Mouse (Mus musculus) neural tube, embryonic 12.5 days (tissue): ENCODE measurements at regions not wholly inside any gene's neighbourhood (a gene's known extent, or its start where the extent isn't known, plus 50 kb on each side); places are given as distances from the start of the nearest gene placed in this dataset.

Experiments used
- ATAC-seq: fragments of 200-750 bp; cut with Nextera tagmentation; 2 replicates; pipeline ENCODE4 v1.8.0; 2017; ENCODE audit warnings: low read depth, mild to moderate bottlenecking, moderate TSS enrichment, moderate library complexity; ENCODE audit not compliant: low FRiP score
- H3K27ac ChIP-seq: fragments of 300-500 bp; sonication (generic); 2 replicates; pipeline ENCODE4 v1.5.1; 2016
- H3K27me3 ChIP-seq: fragments of 300-500 bp; sonication (generic); replicated peaks from 2 replicates; pipeline ENCODE4 v1.6.1; 2016; ENCODE audit warnings: mild to moderate bottlenecking
- H3K36me3 ChIP-seq: fragments of 300-500 bp; sonication (generic); 2 replicates; pipeline ENCODE4 v1.6.1; 2016; ENCODE audit warnings: mild to moderate bottlenecking
- H3K4me1 ChIP-seq: fragments of 300-500 bp; sonication (generic); 2 replicates; pipeline ENCODE4 v1.6.1; 2016
- H3K4me2 ChIP-seq: fragments of 300-500 bp; sonication (generic); replicated peaks from 2 replicates; pipeline ENCODE4 v1.6.1; 2016; ENCODE audit warnings: mild to moderate bottlenecking
- H3K4me3 ChIP-seq: fragments of 300-500 bp; sonication (generic); 2 replicates; pipeline ENCODE4 v1.5.1; 2016
- H3K9ac ChIP-seq: fragments of 300-500 bp; sonication (generic); 2 replicates; pipeline ENCODE4 v1.6.1; 2016; ENCODE audit warnings: mild to moderate bottlenecking
- H3K9me3 ChIP-seq: fragments of 300-500 bp; sonication (generic); 2 replicates; pipeline ENCODE4 v1.6.1; 2016; ENCODE audit warnings: mild to moderate bottlenecking
- WGBS: fragments of 180-500 bp; shearing (Covaris S2); methylation state at CpG from one replicate; pipeline ENCODE4 v1.1.7; 2016; 5-methylcytosine and 5-hydroxymethylcytosine counted together

DNA sequence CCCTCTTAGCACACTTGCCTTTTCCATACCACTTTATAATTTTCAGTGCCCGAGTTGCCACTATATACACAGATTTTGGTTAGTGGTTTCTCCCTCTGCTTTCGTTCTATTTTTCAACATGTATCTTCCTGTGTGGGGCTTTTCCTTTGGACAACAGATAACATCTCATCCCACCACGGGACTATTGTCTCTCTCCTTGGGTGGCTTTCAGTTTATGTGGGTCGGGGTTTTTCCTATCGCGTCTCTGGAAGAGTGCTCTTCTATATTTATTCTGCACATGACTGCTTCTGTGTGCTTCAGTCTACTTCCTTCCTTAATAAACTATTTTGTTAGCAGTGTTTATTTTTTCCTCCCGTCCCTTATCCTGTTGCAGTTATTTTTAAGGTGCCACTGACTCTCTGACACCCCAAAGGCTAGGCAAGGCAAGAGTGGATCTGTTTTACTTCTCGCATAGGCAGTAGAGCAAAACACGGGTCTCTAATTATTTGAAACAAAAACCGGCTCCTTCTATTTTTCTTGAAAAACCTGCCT is 105.4 kb downstream of the Tmco5 start:
- Histone ChIP-seq H3K4me1 (peaks cover 8% of the 10 kb centered on the region), H3K4me2 (no peak overlapping the region), H3K27me3 (no peaks in the 10 kb centered on the region), H3K4me3 (no peak overlapping the region), H3K9ac (no peak overlapping the region), H3K9me3 (no peaks in the 10 kb centered on the region), H3K27ac (no peak overlapping the region), H3K36me3 (no peaks in the 10 kb centered on the region)
- WGBS = 82% methylated on average over 10 of the region's 10 CpGs
- no peak for ATAC-seq

DNA sequence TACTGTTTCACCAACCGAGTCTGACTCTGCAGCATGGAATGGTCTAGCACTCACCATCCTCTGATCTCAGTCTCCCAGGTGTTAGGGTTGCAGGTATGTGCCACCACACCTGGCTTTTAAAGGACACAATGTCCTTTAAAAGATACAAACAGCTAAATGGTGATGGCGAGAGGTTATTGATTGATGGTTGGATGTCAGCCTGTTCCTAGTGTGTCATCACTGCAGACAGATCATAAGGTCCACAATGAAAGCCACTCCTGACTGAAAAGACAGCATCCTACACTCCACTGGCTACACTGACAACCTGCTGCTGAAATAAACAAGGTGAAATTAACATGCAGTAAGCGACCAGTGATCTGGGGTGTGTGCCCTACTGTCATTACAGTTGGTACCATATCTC is 106.1 kb downstream of the Tmco5 start:
- Histone ChIP-seq H3K27ac (no peak overlapping the region), H3K9ac (no peak overlapping the region), H3K9me3 (no peaks in the 10 kb centered on the region), H3K4me1 (peaks cover 7% of the 10 kb centered on the region), H3K4me3 (no peak overlapping the region), H3K36me3 (no peaks in the 10 kb centered on the region), H3K27me3 (no peaks in the 10 kb centered on the region), H3K4me2 (no peak overlapping the region)
- no peak for ATAC-seq
- 82% methylated on average over 3 of the region's 3 CpGs for WGBS

DNA sequence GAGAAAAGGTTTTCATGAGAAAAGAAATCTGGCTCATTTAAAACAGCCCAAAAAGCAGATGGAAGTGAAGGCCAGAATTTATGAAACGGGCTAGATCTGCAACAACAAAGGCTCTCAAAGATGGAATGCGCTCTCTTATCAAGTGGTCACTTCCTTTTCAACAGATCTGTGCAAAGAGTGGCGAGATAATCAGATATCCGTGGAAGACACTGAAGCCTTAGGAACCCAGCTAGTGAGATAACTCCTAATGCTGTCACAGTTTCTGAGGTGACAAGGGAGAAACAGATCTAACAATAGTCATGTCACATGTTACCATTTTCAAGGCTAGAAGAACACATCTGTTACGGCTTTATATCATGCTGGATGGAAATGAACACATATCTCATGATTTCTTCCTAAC is 107.1 kb downstream of the Tmco5 start:
- no peak overlapping the region for H3K9ac ChIP-seq
- 86% methylated on average over 5 of the region's 5 CpGs for WGBS

DNA sequence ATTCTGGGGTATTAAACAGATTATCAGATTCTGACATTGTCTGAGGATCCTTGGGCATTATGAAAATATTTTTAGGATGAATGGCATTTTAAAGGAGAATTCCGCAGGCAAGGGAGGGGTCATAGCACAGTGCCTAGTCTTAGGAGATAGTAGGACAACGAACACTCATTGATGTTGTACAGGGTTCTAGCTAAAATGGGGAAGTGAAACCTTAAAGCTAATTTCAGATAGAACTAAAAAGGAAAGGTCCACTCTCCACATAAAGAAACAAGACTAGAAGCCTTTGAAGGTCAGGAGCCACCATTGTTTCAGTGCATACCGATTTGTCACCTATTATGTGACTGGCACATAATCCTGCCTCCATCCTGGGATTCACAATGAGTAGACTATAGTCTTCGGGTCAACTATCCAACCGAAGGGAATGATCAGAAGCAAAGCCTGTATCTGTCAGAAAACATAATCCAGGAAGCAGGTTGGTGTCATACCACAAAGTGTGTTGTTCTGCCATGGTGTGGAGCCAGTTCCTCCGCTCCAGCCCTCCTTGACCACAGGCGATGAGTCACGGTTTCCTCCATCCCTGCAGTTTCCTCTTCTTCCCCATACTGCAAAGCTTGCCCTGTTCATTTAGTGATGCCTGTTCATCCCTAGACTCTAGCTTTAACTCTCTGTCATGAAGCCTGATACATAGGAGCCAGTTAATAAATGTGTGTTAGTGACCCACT is 110.6 kb downstream of the Tmco5 start:
- no peak for ATAC-seq
- Histone ChIP-seq H3K4me1 (no peaks in the 10 kb centered on the region), H3K4me2 (no peak overlapping the region), H3K27ac (no peak overlapping the region), H3K27me3 (no peaks in the 10 kb centered on the region), H3K9me3 (no peaks in the 10 kb centered on the region), H3K36me3 (no peaks in the 10 kb centered on the region), H3K9ac (no peak overlapping the region), H3K4me3 (no peak overlapping the region)
- 90% methylated on average over 8 of the region's 8 CpGs for WGBS

More for the DNA sequence above, 107.1 kb downstream of the Tmco5 start:
- ATAC-seq = no peak
- Histone ChIP-seq H3K36me3 (no peaks in the 10 kb centered on the region), H3K9me3 (no peaks in the 10 kb centered on the region), H3K27ac (no peak overlapping the region), H3K27me3 (no peaks in the 10 kb centered on the region), H3K4me3 (no peak overlapping the region), H3K4me2 (no peak overlapping the region), H3K4me1 (peaks cover 2% of the 10 kb centered on the region; the same call in 1 of the 2 replicates)

DNA sequence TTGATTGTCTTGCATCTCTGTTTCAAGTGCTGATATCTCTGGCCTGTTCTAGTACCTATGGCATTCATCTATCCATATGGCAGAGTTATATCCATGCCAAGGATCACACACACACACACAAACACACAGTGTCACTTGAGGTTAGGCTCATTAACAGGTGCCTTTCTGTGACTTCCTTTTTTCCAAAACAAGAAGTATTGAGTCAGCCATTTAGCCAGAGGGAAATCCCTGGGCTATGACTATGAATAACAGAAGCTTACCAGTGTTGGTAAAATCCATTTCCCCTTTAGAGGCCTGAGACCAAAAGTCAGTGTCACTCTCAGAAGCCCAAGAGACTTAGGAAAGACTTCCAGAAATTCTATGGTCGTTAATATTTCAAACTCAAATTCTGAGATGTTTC is 111.6 kb downstream of the Tmco5 start:
- Histone ChIP-seq H3K4me3 (no peak overlapping the region), H3K9me3 (no peaks in the 10 kb centered on the region), H3K27ac (no peak overlapping the region), H3K27me3 (no peaks in the 10 kb centered on the region), H3K4me2 (no peak overlapping the region), H3K4me1 (no peaks in the 10 kb centered on the region), H3K36me3 (no peaks in the 10 kb centered on the region), H3K9ac (no peak overlapping the region)
- ATAC-seq = no peak
- WGBS = 80% methylated on average over 1 of the region's 1 CpGs

DNA sequence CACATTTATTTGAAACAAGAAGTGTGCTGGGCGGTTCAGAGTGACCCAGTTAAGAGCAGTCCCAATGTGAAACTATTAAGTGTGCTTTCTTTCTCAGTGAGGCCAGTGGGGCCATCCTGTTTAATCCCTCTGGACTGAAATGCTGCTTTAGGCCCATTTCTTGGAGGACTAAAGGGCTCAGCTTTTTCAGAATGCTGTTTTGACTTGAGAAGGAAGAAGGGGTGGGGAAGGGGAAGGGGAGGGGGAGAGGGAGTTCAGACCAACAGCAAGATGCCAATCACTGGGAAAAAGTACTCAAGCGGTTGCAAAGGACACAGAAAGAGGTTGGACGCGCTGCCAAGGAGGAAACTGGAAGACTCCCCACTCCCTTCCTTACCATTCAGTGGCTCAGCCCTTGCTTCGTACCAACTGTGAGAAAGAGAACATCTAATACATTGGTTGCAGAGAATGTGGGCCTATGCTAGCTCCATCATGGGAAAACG is 113.1 kb downstream of the Tmco5 start:
- H3K27me3 ChIP-seq = no peaks in the 10 kb centered on the region
- 78% methylated on average over 6 of the region's 6 CpGs for WGBS
- ATAC-seq = no peak
- H3K4me1 ChIP-seq = no peaks in the 10 kb centered on the region
- H3K36me3 ChIP-seq = no peaks in the 10 kb centered on the region
- no peak overlapping the region for H3K9ac ChIP-seq
- H3K9me3 ChIP-seq = no peaks in the 10 kb centered on the region
- H3K4me3 ChIP-seq = no peak overlapping the region
- no peak overlapping the region for H3K27ac ChIP-seq
- H3K4me2 ChIP-seq = no peak overlapping the region

DNA sequence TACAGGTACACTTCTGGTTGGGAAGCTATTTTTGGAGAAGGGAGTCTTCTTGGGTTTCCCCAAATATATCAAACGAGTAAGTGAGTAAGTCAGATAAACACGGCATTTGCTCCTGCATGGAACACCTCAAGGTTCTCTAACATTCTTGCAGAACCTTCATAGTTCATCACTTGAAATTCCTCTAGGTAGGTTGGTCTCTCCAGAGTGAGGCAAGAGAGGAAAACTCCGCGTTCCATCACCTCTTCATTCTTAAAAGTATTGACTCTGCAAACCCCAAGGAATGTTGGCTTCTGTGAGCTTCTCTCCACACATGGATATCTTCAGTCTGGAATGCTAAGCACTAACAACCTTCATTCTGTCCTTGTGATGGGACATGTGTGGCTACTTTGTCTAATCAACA is 115.2 kb downstream of the Tmco5 start:
- Histone ChIP-seq H3K4me1 (no peaks in the 10 kb centered on the region), H3K9ac (no peak overlapping the region), H3K27me3 (no peaks in the 10 kb centered on the region), H3K27ac (no peak overlapping the region), H3K9me3 (no peaks in the 10 kb centered on the region), H3K4me2 (no peak overlapping the region), H3K36me3 (no peaks in the 10 kb centered on the region), H3K4me3 (no peak overlapping the region)
- no peak for ATAC-seq
- WGBS = 94% methylated on average over 4 of the region's 4 CpGs

DNA sequence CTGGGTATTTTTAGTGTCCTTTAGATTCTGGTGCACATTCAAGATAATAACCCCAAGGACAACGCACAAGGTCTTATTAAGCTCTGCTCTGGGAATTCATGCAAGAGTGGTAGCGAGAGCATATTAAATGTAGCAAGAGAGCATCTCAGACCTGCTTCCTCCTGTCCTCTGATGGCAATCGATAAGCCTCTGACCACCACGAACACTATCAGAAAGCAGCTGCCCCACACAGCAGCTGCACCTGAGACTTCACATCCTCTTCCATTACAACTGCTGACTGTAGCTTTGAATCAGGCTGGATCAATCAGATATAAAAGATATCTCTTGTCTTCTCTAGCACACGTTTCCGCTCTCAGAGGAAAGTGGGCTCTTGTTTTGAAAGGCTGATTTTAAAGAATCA is 117.8 kb downstream of the Tmco5 start:
- WGBS = 87% methylated on average over 6 of the region's 6 CpGs
- H3K36me3 ChIP-seq = no peaks in the 10 kb centered on the region

DNA sequence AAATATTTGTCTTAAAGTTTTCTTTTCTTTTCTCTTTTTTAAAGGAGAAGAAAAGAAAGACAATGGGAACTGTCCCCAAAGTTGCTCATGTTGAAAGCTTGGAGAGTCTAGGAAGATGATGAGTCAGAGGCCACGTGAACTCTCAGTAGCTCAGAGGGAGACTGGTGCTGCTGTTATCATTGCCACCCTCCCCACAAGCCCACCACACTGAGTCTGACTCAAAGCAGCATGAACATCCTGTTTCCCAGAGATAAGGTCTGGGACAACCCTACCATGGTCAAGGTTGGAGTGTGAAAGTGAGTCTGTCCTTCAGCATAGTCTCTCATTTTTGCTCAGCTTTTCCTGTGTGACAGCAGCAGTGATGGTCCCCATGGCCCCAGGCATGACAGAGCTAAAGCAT is 120.3 kb downstream of the Tmco5 start:
- H3K9me3 ChIP-seq = no peaks in the 10 kb centered on the region
- no peak for ATAC-seq
- no peak overlapping the region for H3K27ac ChIP-seq
- H3K27me3 ChIP-seq = no peaks in the 10 kb centered on the region
- no peak overlapping the region for H3K4me3 ChIP-seq
- no peak overlapping the region for H3K4me2 ChIP-seq
- H3K4me1 ChIP-seq = no peaks in the 10 kb centered on the region
- no peak overlapping the region for H3K9ac ChIP-seq
- no peaks in the 10 kb centered on the region for H3K36me3 ChIP-seq
- WGBS = 80% methylated on average over 1 of the region's 1 CpGs

More for the DNA sequence above, 117.8 kb downstream of the Tmco5 start:
- no peak overlapping the region for H3K27ac ChIP-seq
- no peaks in the 10 kb centered on the region for H3K9me3 ChIP-seq
- H3K4me1 ChIP-seq = no peaks in the 10 kb centered on the region
- no peak for ATAC-seq
- no peaks in the 10 kb centered on the region for H3K27me3 ChIP-seq
- no peak overlapping the region for H3K9ac ChIP-seq
- no peak overlapping the region for H3K4me3 ChIP-seq
- no peak overlapping the region for H3K4me2 ChIP-seq

DNA sequence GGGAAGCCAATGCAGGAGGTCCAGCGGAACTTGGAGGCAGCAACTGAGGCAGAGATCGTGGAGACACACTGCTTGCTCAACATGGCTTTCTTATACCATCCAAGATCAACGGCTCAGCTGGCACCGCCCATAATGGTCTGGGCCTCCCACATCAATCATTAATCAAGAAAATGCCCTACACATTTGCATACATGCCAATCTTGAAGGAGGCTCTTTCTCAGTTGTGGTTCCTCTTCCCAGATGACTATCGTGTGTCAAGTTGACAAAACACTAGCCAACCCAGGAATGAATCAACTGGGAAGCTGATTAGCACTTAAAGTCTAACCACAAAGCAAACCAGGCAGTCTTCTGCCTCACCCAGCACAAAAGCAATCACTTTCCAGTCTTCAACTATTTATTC is 121.1 kb downstream of the Tmco5 start:
- Histone ChIP-seq H3K4me1 (no peaks in the 10 kb centered on the region), H3K9me3 (no peaks in the 10 kb centered on the region), H3K27ac (no peak overlapping the region), H3K27me3 (no peaks in the 10 kb centered on the region), H3K4me3 (no peak overlapping the region), H3K4me2 (no peak overlapping the region), H3K36me3 (no peaks in the 10 kb centered on the region), H3K9ac (no peak overlapping the region)
- ATAC-seq = no peak
- 82% methylated on average over 5 of the region's 5 CpGs for WGBS

DNA sequence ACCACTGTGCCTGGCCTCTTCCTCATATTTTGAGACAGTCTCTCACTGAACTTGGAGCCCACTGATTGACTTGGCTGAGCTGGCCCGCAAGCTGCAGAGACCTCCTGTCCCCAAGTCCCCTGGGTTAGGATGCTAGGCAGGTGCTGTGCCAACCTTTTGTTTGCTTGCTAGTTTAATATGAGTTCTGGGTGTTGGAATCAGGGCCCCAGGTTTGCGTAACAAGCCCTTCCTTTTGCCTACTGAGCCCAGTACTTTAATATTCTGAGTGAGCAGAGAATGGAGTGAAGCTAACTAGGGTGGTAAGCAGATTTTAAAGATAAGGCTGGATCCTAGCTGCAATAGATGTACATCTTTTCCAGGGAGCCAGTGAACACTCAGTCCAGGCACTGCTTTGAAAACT is 117.2 kb upstream of the Spred1 start:
- Histone ChIP-seq H3K4me3 (no peak overlapping the region), H3K9ac (no peak overlapping the region), H3K36me3 (no peaks in the 10 kb centered on the region), H3K27ac (no peak overlapping the region), H3K4me2 (no peak overlapping the region), H3K9me3 (no peaks in the 10 kb centered on the region), H3K4me1 (no peaks in the 10 kb centered on the region), H3K27me3 (no peaks in the 10 kb centered on the region)
- 94% methylated on average over 2 of the region's 2 CpGs for WGBS
- no peak for ATAC-seq

DNA sequence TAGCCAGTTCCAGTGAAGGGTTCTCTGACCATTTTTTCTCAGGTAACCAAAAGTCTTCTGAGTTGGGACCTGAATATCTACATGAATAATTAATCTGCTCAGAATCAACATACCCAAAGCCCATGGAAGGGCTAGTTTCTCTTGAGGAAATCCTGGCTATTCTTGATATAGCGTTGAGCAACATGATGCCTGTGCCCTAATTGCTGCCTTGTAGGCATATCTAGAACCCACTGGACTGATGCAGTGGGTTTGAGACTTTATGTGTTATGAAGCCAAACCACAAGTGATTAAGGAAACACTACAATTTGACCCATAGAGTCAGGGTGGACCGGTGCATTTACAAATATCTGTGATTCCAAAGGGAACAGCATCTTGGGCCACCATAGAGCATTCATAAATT is 114.3 kb upstream of the Spred1 start:
- ATAC-seq = no peak
- H3K9ac ChIP-seq = no peak overlapping the region
- H3K27ac ChIP-seq = no peak overlapping the region
- H3K36me3 ChIP-seq = no peaks in the 10 kb centered on the region
- H3K27me3 ChIP-seq = no peaks in the 10 kb centered on the region
- no peaks in the 10 kb centered on the region for H3K9me3 ChIP-seq
- H3K4me3 ChIP-seq = no peak overlapping the region
- H3K4me1 ChIP-seq = no peaks in the 10 kb centered on the region
- no peak overlapping the region for H3K4me2 ChIP-seq
- 86% methylated on average over 2 of the region's 2 CpGs for WGBS

DNA sequence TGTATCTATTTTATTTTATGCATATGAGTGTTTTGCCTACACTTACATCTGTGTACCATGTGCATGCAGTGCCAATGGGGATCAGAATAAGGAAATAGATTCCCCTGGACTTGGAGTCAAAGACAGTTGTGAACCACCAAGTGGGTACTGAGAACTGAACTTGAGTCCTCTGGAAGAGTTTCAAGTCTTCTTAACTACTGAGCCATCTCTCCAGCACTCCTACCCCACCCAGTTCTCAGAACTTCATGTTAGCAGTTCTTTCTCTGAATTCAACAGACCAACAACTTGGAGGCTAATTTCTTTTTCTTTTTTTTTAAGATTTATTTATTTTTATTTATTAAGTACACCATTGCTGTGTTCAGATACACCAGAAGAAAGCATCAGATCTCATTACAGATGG is 112.3 kb upstream of the Spred1 start:
- H3K27me3 ChIP-seq = no peaks in the 10 kb centered on the region
- H3K36me3 ChIP-seq = no peaks in the 10 kb centered on the region
- no peak for ATAC-seq

More for the DNA sequence above, 112.3 kb upstream of the Spred1 start:
- no peaks in the 10 kb centered on the region for H3K9me3 ChIP-seq
- no peak overlapping the region for H3K27ac ChIP-seq
- no peak overlapping the region for H3K4me3 ChIP-seq
- H3K4me1 ChIP-seq = no peaks in the 10 kb centered on the region
- no peak overlapping the region for H3K9ac ChIP-seq
- H3K4me2 ChIP-seq = no peak overlapping the region
